Mouse (Mus musculus) liver, postnatal 0 days (tissue): ENCODE data around the gene Adm2.

Experiments used
- CTCF ChIP-seq: sonication (generic); IDR thresholded peaks from 2 replicates; pipeline ENCODE4 v1.5.1; 2016; ENCODE audit warnings: antibody characterized with exemption, low read depth
- EP300 ChIP-seq: IDR thresholded peaks from 2 replicates; pipeline ENCODE4 v1.6.1; 2016; ENCODE audit warnings: antibody characterized with exemption, low read depth, mild to moderate bottlenecking

DNA sequence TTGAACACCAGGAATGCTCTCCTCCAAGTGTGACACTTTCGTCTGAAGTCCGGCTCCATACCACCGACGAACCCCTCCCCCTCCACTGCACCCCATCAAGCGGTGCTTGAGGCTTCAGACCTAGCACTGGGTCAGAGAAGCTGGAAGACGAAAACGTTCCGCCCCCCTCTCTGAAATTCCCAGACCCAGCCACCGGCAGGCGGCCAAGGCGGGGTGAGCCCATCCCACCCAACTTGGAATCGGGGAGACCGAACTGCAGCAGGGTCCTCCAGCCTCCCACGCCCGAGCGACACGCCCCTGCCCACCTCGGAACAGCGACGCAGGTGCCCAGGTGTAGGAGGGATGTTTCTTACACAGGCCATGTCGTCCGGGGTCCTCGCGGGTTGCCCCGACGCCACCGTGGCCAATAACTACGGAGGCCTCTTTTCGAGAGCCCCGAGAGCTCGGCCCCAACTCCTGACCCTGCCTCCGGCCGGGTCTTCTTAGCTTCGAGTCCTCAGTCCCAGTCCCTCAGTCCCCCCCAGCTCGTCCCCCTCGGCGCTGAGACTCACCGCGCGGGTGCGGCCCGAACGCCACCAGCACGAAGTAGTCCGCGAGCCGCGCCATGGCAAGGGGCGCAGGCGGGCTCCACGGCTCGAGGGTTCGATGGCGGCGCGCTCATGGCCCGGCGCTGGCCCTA lies 7.9 kb upstream of the Adm2 start:
- peak; percentile 20; the same call in 1 of the 2 replicates for TF ChIP-seq CTCF
- TF ChIP-seq EP300 = no peak
